Mouse (Mus musculus): ENCODE measurements around the gene Sh3glb1.

DNA sequence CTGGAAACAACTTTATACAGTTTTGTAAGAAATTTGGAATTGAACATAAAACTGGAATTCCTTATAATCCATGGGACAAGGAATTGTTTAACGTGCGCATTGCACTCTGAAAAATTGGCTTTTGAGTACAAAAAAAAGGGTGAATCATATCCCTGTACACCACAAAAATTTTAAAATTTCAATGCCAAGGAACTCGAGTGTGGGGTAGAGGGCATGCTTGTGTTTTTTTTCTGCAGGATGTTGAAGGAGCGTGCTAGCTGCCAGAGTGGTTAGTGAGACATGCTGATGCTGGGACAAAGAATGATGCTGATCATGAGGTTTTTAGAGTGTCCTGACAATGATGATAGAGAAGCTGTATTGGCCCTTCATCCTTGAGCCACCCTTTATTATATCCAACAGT, 45.0 kb upstream of the Sh3glb1 start:
- TF ChIP-seq POLR2A (IDR thresholded peaks at IDR 0.05; ENCODE audit: insufficient read depth, low read depth, low read length) (no peak), CTCF (IDR thresholded peaks at IDR 0.05; ENCODE audit: insufficient read depth, low read depth, low read length) (no peak)
